In the genomic region with DNA sequence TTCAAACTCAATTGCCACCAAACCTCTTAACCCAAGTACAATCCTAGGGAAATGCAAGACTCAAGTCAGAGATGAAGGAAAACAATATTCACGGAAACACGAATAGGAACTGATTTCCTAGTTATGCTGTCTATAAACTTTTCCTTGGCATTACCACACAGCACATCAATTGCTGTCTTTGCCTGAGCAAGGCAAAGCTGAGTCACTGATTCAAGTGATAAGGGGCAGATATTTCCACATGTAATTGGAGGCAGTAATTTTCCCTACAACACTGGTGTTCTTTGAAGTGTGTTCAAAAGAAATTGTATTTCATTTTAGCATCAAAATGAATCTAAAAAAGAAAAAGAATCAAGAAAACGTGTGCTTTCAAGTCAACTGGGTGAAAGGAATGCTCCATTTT, we compare ENCODE assay signal across 16 mouse cellular contexts.
"Had no signal": no experiment of that assay in that cellular context is flagged by ENCODE, and none has a peak within 500 bp of the region (broad histone marks: within the 10 kb centered on the region; RNA-seq: fewer than 3 reads in every experiment).

No protein-coding gene starts in this region.

- H3K27ac ChIP-seq: lung, embryonic 15.5 days; macrophage; midbrain, embryonic 13.5 days; midbrain, embryonic 15.5 days; neural tube, embryonic 12.5 days; stomach, embryonic 15.5 days; stomach, postnatal 0 days had no signal

- H3K4me1 ChIP-seq: lung, embryonic 15.5 days; megakaryocyte, embryonic 14.5 days; midbrain, embryonic 13.5 days; midbrain, embryonic 15.5 days; neural tube, embryonic 12.5 days; stomach, embryonic 15.5 days had no signal

- H3K4me3 ChIP-seq: lung, embryonic 15.5 days; megakaryocyte, embryonic 14.5 days; midbrain, embryonic 13.5 days; midbrain, embryonic 15.5 days; neural tube, embryonic 12.5 days; stomach, embryonic 15.5 days had no signal

- ATAC-seq: lung, postnatal 0 days; midbrain, embryonic 13.5 days; midbrain, embryonic 15.5 days had no signal

- H3K27me3 ChIP-seq: lung, embryonic 15.5 days; megakaryocyte, embryonic 14.5 days; midbrain, embryonic 13.5 days; midbrain, embryonic 15.5 days; neural tube, embryonic 12.5 days; stomach, embryonic 15.5 days had no signal

- H3K4me2 ChIP-seq: lung, embryonic 15.5 days; midbrain, embryonic 11.5 days; midbrain, embryonic 13.5 days; midbrain, embryonic 15.5 days; neural tube, embryonic 12.5 days; stomach, embryonic 15.5 days had no signal

- H3K36me3 ChIP-seq: lung, embryonic 15.5 days; midbrain, embryonic 13.5 days; midbrain, embryonic 15.5 days; neural tube, embryonic 12.5 days; stomach, embryonic 15.5 days had no signal

- DNase-seq: lung, adult 18-20 months; lung, postnatal 14 days; lung, postnatal 36 days; right cerebral cortex, postnatal 14 days; thymus, adult 2 months; thymus, postnatal 36 days had no signal

- H3K9me3 ChIP-seq: lung, embryonic 15.5 days; midbrain, embryonic 13.5 days; midbrain, embryonic 15.5 days; neural tube, embryonic 12.5 days; stomach, embryonic 15.5 days had no signal

- H3K9ac ChIP-seq: lung, embryonic 15.5 days; midbrain, embryonic 13.5 days; midbrain, embryonic 15.5 days; neural tube, embryonic 12.5 days; stomach, embryonic 15.5 days had no signal
